Mouse (Mus musculus) cortical plate, adult 2 months (tissue): ENCODE results near the gene Gm9736.

Experiments
- CTCF ChIP-seq: fragments of 200-500 bp; IDR thresholded peaks from 2 replicates; pipeline ENCODE4 v1.5.1; 2011; ENCODE audit warnings: mild to moderate bottlenecking, control low read depth, low read length; ENCODE audit not compliant: insufficient read depth; ENCODE audit errors: extremely low read depth
- POLR2A ChIP-seq: fragments of 200-500 bp; IDR thresholded peaks from 2 replicates; pipeline ENCODE4 v1.6.1; 2011; ENCODE audit warnings: mild to moderate bottlenecking, low read length, control low read depth; ENCODE audit not compliant: insufficient read depth; ENCODE audit errors: extremely low read depth

GRCm38 (mm10) chr10:77797677-77798076, 46.5 kb upstream of the Gm9736 start:
- TF ChIP-seq POLR2A (no peak), CTCF (no peak)
